Mouse (Mus musculus): Measurements from ENCODE around the gene Gmcl1.

Gene Gmcl1

DNA sequence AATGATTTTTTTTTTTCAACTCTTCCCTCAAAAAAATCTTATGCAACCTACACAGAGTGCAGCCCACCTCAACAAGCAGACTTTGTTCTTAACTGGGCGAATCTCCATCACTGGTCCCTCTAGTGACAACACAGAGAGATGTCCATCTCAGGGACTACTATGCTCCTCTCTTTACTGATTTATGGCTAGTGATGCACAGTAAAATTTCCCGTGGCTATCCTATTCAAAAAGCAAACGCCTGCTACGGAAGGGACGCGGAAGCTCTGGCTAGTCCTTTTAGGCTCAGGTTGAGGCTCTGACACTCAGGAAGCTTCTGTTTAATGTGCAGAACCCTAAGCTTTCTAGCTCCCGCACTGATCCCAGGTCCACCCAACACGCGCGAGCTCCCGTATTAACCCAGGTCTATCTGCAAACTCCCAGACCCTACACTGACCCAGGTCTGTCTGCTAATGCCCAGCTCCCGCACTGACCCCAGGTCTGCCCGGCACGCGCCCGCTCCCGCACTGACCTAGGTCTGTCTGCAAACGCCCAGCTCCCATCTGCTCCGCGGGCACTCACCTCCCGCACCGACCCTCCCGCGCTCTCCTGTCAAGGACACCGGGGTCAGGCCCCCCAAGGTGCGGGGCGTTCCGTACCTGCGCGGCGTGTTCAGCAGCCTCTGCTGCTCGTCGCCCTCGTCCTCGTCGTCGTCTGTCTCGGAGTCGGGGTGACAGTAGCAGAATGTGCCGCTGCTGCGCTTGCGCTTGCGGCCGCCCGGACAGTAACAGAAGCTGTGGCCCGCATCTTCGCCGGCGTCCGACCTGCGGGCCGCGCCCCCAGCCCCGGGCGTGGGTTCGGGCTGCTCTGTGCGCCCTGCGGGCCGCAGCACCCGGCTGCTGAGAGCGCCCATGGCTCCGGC, 658 bp downstream of the Gmcl1 start:
- DNase-seq = peak; percentile 15

- DNase-seq = no peak
Observed at GRCm38 (mm10) chr6:86728711-86729110, 4.5 kb downstream of the Gmcl1 start.

- DNase-seq = peak; percentile 18
Observed at GRCm38 (mm10) chr6:86721977-86722376, 11.2 kb downstream of the Gmcl1 start.

- no peak for DNase-seq
Observed at GRCm38 (mm10) chr6:86708072-86708774, 25.0 kb downstream of the Gmcl1 start.

DNA sequence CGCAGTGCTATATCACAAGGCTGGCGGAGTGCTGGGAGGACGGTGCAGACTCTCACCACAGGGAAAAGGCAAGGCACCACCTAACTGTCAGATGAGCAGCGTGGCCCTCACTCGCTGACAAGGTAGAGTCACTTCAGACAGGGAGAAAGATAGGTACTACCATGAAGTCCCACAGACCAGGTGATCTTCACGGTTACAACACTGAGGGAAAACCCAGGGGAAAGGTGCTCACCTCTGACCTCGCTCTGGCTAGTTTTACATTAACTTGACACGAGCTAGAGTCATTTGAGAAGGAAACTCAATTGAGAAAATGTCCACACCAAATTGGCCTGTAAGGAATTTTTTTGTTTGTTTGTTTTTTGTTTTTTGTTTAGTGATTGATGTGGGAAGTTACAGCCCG, 30.6 kb downstream of the Gmcl1 start:
- no peak for DNase-seq

DNA sequence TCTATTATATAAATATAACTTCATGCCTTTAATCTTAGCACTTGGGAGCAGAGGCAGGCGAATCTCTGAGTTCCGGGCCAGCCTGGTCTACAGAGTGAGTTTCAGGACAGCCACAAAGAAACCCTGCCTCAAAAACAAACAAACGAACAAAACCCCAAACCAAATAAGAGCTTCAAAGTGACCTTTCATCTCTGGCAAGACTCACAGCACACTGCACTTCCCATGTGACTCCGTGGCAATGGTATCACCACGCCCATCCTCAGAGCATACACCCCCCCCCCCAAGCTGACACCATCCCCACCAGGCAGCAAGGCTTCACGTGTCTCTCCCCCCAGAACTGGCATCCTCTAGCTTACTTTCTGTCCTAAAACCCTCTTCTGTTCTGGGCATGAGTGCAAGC, 35.3 kb downstream of the Gmcl1 start:
- no peak for DNase-seq

GRCm38 (mm10) chr6:86696213-86696612, 37.0 kb downstream of the Gmcl1 start:
- no peak for DNase-seq

- DNase-seq = peak; percentile 35
Observed at GRCm38 (mm10) chr6:86694465-86694864, 38.7 kb downstream of the Gmcl1 start.

DNA sequence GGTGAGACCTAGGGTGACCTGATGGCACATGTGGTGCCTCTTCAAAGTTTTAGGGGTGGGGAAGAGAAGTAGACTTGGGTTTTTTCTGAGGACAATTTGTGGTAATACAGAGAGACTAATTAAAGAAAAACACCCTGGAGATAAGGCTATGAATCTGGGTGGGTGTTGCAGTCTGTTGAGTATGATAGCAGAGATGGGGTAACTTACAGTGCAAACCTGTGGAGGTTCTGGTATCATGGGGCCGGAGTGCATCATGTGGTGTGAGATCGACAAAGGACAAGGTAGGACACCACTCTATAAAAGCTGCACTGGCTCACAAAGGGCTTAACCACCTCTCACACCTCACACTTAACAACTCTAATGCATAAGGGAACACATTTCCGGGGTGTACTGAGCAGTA, 43.5 kb downstream of the Gmcl1 start:
- DNase-seq = no peak

DNA sequence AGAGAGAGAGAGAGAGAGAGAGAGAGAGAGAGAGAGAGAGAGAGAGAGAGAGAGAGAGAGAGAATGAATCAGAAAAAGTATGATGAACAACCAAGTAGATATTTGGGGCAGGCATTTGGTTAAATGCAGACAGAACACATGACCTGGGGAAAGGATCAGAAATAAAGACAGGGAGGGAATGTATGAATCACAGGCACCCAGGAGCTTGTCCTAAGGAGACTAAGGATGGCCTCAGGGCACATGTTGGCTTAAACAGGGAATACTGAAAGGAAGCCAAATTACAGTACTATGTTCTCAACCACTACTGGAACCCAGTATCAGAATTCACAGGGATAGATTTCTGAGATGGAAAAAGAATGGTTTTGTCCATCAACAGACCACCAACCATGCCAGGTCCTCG, 46.2 kb downstream of the Gmcl1 start:
- no peak for DNase-seq

DNA sequence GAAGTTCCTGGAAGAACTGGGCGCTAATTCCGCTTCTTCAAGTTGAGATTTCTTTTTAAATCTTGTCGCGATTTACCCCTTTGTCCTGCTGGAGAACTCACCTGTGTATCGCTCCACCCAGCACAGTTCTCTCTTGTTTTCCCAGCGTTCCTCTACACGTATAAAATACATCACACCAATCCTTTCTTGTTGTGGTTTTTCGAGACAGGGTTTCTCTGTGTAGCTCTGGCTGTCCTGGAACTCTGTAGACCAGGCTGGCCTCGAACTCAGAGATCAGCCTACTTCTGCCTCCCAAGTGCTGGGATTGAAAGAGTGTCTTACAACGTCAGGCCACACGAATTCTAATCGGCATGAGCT, 48.5 kb downstream of the Gmcl1 start:
- DNase-seq = no peak

DNA sequence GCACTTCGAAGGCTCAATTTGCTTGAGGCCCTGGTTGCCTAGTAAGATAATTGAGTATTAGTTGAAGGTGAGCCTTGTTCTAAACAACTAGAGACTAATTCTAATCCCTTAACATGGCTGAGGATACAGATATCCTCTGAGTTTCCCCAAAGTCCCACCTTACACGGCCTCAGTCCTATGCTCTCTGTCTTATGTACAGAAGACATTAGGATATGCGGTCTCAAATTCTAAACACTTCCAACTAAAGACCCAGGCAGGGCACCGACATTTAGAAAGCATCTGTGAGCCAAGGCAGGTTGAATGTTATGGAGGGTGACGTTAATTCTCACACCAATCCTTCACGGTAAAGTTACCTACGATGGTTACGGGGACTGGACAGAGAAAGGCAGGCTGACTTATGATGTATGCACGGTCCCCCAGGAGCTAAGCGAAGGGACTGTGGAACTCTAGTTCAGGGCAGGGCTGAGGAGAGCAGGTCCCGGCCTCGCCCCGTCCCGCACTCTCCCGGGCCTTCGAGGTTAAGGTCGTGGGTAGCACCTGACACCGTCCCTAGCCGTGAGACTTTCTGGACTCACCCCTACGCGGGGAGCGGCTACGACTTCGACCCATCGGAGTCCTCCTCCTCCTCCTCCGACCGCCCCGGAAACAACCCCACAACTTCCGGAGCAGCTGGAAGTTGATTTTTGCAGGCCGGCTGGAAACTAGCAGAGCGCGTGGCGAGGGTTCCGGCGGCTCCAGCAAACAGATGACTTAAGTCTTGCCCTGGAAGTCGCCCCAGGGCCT, 49.1 kb downstream of the Gmcl1 start, which contains the start of gene Snrnp27:
Snrnp27 (minus strand) TSS at position 651 of the 783 bp plus-strand sequence.
- peak; percentile 90 for DNase-seq

GRCm38 (mm10) chr6:86681289-86681688, 51.9 kb downstream of the Gmcl1 start:
- DNase-seq = no peak

GRCm38 (mm10) chr6:86678341-86678740, 54.8 kb downstream of the Gmcl1 start:
- DNase-seq = no peak

- DNase-seq = peak; percentile 68
Observed at GRCm38 (mm10) chr6:86670873-86671272, 62.3 kb downstream of the Gmcl1 start.

DNA sequence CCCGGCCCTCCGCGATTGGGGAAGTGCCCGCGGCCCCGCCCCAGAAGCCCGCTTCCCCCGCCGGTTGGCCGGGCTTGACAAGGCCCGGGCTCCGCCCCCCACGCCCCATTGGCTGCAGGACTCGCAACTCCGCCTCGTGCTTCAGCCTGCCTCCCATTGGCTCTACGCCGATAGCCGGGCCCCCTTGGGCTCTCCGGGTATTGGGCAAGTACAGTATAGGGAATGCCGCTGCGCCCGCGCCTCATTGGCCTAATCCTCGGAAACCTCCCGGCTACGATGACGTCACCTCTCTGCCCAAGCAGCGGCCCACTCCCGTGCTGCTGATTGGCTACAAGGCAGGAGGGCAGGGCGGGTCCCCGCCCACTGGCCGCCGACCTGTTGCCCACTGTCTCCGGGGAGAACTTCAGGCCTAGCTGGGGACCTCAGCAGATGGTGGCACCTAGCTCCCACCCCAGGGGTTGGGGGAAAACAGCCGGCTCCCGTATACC, 63.9 kb downstream of the Gmcl1 start:
- peak; percentile 100 for DNase-seq

GRCm38 (mm10) chr6:86668580-86669239, 64.5 kb downstream of the Gmcl1 start, which contains the start of gene Mxd1:
Gene Mxd1 (minus strand): TSS chr6:86669161.
- DNase-seq = no peak

DNA sequence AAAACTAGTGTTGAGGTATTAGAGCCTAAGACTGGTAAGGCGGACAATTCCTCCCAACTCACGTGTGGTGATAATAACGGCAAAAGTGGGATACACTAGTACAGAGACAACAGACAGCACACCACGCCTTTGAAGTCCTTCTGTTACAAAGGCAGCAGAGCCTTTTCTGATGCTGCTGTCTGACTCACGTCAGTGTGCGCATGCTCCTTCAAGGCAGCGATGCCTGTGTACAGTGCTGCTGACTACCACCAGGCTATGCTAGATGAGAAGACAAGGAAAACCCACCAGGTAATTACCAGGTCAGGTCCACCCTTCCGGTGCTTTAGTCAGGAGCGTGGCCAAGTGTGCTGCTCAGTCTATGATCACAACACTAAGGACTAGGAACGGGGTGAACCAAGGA, 66.1 kb downstream of the Gmcl1 start:
- DNase-seq = no peak

GRCm38 (mm10) chr6:86665560-86666307, 67.4 kb downstream of the Gmcl1 start:
- no peak for DNase-seq

DNA sequence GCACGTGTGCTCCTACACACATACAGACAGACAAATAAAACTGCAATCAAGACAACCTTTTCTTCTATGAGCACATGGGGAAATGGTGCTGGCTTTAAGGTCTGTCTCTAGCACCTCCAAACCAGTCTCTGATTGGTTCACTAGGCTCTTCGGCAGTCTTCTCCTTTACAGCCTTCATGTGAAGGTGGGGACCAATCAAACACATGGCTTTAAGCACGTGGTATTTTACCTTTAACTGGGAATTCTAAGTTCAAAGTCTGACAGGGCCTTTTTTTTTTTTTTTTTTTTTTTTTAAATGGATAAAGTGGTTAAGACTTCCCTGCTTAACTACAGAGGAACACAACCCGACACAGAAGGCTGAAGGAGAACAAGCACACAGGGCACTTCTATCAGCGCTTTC, 68.1 kb downstream of the Gmcl1 start:
- no peak for DNase-seq

- no peak for DNase-seq
Observed at GRCm38 (mm10) chr6:86660161-86660877, 72.9 kb downstream of the Gmcl1 start.

All from right cerebral cortex, adult 18-20 months (tissue).